Mouse (Mus musculus) layer of hippocampus, postnatal 36 days (tissue): Measurements from ENCODE around the gene Sipa1l1. TPM values are rescaled to one million over a fixed set of nuclear protein-coding genes. Genes with fewer than 3 reads are reported as not detected.

Experiments
- DNase-seq, 2 experiments: peaks; one replicate each; pipeline ENCODE4 v3.0.0; 2022
- total RNA-seq, 2 experiments: library from RNA; stranded (reverse); gene quantifications; 2 replicates each; pipeline ENCODE4 v1.2.3; 2021

Sipa1l1 gene
- total RNA-seq, 2 experiments from 2014 or later, result 208 to 226 TPM

DNA sequence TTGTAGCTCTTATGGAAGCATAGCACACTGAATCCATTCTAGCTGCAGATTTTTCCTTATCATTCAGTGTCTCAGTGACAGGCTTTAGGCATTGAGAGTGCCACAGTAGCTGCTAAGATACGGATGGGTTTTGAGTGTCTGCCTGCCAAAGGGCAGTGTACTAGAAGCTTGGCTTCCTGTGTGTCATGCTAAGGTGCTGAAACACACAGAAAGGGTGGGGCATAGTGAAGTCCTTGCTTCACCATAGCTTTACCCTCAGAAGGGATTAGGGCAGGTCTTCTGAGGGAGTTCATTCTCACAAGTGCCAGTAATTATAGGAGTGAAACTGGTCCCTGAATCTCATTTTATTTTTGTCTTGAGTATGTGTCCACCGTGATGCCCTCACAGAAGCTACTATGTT lies 82.2 kb downstream of the Sipa1l1 start:
- no peak for DNase-seq

DNA sequence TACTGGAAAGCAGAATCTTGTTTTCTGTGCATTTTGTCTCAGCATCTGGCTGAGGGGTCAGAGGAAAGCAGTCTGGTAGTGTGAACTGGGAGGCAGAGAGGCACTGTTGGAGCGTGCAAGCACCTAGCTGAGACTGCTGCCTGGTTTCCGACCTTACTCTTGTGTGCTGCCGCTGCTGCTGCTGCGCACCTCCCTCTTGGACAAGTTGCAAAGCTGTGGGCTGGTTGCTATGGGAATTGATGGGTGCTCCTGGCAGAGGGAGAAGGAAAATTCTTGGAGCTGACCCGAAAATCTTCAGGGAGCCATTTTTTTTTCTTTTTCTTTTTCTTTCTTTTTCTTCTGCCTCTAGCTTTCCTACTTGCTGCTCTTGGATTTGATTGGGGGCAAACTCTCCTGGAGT lies 85.0 kb downstream of the Sipa1l1 start:
- DNase-seq, result peak; percentile 46 to 61

DNA sequence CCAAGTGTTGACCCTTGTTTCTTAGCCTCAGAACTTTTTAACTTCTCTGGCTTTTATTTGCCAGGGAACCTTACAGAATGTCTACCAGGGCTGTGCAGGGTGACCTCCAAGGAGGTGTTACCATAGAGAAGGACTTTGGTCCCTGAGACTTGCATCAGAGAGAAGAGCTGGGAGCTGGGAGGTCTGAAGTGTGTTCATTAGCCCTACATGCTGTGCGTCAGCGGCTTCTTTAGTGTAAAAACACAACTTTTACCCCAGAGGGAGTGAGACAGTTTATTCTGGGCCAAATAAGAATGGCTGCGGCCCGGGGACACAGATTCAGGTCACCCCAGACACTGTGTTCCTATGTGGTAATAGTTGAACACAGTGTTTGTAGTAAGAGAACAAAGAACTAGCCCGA lies 86.9 kb downstream of the Sipa1l1 start:
- no peak for DNase-seq

DNA sequence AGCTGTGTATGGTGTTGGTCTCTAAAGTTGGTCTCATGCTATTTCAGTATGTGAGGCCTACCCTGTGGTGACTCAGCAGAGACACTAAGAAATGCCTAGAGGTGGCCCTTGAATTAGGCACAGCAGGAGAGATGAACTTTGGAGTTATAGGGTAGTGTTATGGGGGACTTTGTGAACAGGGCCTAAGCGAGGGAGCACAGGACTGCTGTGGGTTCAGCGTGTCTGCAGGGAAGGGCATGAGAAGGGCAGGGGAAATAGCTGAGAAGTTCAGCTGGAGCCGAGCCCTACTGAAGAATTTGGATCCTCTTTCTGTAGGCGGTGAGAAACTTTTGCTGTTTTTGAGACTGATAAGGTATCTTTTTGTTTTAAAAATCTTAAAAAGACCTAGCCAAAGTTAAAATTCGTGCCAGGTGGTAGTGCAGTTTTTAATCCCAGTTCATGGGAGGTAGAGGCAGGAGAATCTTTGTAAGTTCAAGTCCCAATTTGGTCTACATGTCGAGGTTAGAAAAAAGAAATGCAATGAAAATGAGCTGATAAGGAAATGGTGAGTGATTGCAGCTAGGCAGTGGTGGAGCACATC lies 87.9 kb downstream of the Sipa1l1 start:
- DNase-seq, result no peak

DNA sequence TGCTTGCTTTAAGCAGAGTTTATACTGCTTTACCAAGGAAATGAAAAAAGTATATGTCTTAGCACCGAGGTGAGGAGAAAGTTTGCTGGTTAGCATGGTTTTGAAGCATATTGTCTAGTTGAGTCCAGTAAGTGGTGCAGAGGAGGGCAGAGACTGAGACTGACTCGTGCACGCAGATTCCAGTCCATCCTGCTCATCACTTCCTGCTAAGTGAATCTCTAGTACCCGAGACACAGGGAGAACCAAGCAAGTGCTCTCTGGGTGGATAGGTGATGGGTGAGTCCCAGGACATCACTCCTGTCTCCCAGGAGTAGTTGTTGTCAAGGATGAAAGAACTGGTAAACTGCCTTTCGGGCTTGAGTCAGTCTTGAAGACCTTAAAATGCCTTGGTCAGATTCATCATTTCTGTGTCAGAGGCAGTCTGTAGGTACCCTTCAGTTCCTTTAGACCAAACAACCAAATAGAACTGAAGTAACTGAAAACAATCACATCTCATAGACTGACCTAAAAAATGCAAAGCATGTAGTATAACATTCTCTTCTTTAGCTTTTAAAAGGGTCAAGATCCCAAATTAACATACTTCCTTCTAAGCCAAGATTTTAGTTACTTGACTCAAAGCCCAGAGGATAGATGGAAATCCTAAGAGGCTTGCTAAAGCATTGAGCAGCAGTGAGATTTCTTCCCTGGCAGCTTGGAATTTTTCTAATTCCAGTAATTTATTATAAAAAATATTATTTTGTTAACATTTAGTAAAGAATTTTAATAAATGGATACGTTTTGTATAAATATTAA lies 89.1 kb downstream of the Sipa1l1 start:
- DNase-seq, result no peak

DNA sequence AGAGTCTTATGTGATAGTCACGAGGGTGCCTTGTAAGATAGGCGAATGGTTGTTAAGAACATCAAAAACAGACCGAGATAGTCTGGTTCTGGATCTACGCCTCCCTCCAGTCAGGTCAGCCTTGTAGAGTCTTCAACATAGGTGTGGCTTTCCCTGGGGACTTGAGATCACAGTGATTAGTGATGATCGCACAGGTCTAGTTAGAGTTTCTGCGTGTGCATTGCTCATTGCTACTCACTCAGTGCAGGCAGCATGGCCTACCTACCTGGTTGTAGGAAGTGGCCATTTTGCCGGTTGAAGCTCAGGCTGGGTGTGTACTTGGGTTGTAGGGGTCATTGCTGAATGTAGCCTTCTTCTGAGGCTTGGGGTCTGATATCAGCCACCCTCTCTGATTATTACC lies 94.3 kb downstream of the Sipa1l1 start:
- no peak for DNase-seq

DNA sequence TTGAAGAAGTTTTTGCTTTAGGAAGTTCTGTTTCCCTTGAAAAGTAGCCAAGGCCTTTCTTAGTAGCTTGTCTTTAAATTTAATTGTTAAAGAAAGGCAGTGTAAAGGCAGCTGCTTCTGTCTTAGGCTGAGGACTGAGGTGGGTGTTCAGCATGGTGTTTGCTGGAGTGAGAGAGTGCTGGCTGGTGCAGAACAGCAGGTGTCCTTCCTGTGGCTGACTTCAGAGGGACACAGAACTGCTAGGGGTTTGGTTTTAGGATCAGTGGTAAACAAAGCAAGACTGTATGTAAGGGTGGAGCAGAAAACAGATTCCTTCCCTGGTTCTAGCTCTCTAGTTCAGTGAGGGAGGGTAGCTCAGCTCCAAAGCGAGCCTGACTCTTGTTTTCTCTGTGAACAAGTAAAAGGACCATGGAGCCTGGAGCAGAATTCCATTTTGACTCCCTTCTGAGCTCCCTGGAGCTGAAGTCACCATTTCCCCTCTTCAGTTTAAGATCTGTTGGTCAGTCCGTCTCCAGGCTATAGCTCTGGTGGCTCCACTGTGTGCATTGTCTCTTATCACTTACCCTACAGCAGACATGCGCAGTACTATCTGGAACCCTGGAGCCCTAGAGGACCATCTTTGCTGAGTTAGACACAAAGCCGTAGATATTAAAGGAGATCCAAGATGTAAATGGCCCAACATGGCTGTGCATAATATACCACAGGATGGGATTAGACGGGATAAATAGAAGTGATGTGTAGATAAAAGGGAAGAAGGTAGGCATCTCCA lies 95.1 kb downstream of the Sipa1l1 start:
- DNase-seq, result no peak

DNA sequence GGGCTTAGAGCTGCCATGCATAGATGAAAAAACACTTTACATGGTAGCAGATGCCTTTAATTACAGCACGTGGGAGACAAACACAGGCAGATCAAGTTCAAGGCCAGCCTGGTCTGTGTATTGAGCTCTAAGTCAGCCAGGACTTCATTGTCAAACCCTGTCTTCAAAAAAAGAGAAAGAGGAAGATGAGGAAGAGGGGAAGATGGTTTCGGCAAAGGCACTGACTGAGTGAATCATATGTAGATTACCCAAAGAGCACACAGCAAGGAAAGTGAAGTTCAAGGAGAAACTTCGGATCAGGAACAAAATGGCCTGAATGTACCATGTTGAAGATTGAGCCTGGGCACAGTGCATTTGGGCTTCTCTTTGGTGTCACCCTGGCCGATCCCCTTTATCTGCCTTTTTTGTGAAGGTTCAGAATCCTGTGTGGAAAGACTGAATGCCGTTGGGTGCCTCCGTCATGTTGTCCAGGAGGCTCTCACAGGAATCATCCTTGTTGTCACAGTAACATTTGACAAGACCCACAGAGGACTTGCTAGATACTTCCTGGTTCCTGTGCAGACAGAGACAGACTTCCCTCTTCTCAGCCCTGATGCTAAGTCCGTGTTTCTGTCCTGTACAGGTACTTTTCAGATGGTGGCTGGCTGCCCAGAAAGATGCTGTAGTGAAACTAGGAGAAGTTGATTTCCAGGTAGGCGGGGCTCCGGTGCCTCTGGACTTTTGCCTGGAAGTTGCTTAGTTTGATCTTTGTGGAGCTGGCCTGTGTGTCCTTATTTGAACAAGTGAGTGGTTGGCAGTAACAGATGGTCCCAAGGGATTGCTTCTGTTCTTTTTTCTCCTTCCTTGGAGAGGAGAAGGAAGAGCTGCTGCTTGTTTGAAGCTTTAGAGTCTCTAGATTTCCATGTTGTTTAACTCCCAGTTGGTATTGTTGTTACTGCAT lies 96.5 kb downstream of the Sipa1l1 start:
- DNase-seq, result peak in 1 of 2 experiments; percentile 29

DNA sequence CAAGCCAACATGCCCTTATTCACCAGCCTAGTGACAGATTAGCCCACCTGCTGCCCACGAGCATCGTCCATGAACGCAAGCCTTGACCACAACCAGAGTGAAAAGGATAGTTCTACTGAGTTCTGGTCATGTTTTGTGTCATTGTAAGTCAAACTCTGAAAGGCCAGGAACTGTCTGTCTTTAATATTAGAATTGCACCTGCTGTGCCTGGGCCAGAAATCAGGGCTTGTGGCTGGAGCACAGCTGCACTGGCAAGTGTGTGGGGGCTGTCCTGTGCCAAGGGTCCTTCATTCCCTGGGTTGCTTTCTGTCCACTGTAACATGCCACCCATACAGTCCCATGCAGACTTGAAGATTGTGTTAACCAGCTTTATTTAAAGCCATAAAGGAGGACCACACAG lies 102.3 kb downstream of the Sipa1l1 start:
- DNase-seq, result no peak

DNA sequence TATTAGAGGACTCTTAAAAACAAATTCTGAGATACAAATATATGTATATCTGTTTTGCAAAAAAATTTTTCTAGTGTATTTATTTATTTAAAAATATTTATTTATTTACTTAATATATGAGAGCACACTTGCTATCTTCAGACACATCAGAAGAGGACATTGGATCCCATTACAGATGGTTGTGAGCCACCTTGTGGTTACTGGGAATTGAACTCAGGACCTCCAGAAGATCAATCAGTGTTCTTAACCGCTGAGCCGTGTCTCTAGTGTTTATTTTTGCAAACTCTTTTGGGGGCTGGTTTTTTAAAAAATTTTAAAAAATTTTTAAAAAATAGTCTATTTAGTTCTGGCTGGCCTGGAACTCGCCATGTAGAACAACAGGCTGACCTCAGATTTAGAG lies 104.4 kb downstream of the Sipa1l1 start:
- no peak for DNase-seq

DNA sequence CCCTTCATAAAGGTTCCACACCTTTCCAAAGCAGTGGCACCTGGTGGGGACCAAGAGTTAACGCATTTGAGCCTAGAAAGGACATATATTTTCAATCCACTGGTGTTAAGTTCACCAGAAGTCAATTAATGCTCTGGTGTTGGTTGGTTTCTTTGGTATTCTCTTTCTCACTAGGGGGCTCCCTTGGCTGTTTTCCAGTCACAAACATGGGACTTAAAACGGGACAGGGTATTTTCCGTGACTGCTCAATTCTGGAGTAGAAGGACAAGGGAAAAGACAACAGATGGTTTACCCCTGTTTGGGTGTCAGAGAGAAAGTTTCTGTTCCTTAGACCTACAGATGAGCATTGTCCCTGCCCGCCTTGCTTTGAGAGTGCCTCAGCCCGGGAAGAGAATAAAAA lies 105.5 kb downstream of the Sipa1l1 start:
- no peak for DNase-seq

DNA sequence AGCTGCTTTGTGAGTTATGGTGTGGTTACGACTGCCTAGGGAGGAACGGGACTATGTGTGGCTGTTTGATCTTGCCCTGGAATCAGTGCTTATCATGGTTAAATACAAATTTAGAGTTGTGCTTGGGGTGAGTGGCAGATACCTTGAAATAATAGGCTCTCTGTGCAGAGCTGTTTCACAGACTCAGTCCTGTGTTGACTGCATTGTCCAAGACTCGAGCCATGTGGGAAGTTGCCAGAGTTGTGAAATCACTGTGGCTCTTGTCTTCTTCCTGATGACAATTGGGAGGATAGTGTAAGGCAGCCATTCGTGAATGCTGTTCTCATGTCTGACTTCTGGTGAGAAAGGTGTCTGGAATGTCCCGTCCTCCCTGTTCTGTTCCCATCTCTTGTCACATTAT lies 106.6 kb downstream of the Sipa1l1 start:
- DNase-seq, result no peak

DNA sequence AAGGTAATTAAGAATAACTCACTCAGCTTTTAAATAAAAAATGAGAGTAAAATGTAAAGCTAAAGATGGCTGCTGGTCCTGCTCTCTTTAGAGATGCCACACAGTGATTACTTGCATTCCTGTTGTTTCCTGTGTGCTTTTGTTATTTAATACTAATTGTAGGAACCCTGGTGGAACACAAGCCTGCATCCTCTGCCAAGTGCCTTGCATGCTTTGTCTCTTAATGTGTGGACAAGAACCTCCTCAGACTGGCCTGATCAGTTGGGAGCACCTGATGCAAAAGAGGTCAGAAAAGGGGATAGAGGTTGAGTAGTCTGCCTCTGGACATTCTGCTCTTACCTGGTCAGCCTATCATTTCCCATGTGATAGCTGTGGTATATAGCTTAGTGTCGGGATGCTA lies 107.5 kb downstream of the Sipa1l1 start:
- no peak for DNase-seq

DNA sequence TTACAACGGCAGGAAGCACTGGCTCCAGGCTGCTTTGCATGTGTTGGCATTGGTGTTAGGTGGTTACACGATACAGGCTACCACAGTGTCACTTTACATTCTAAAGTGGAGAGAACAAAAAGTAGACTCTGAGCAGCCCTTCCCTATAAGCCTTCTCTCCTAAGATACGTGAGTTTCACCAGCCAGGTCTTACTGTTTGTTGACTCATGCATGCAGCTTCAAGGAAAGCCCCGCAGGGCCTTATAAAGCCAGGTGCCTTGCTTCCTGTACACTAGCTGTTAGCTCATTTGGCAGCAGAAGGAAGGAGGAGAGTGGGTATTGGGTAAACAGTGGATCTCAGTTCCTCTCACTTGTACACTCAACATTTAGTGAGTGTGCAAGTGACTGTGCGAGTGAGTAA lies 115.5 kb downstream of the Sipa1l1 start:
- DNase-seq, result no peak

DNA sequence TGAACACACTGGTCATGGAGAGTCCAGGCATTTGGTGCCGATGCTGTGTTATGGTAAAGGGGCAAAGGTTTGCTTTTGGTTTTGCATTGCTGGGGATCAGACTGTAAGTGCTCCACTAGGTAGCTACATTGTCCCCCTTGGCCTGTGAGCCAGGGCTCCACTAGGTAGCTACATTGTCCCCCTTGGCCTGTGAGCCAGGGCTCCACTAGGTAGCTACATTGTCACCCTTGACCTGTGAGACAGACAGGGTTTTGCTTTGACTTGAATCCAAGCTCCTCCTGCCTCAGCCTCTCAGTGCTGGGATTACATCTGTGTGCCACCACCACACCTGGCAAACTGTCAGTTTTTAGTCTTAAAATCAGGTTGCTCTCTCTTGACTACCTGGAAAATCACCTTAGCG lies 115.9 kb downstream of the Sipa1l1 start:
- no peak for DNase-seq

DNA sequence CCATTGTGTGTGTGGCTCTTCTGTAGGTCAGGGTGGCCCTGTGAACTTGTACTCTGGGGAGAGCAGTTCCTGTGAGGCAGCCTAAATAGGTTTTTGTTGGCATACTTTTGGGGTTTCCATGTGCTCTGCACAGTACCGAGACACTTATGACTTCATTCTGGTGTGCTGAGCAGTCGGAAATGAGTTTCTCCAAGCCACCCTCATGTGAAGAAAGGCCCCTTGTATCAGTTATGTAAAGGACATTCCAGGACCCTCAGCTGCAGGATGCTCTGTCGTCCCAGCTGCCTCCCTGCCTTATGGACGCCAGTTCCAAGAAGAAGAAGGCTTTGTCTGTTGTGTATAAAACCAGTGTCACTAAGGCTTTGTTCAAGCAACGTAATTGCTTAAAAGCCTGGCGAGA lies 116.9 kb downstream of the Sipa1l1 start:
- no peak for DNase-seq

DNA sequence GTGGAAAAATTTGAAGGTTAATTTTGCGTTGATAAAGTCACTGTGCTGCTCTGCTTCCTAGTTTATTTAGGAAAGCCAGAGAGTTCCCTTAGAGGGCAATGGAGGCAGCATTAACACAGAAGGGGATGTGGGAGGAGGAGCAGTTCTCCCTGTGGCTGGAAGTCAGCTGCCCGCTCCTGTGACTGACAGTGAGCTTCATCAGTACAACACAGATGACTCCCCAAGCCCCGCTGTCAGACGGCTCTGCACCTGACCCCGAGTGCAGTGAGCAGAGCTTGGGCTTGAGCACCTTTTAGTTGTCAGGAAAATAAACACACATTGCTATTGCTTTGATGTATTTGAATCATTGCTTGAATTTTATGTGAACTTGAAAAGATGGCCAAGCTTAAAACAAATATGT lies 117.7 kb downstream of the Sipa1l1 start:
- DNase-seq, result no peak

DNA sequence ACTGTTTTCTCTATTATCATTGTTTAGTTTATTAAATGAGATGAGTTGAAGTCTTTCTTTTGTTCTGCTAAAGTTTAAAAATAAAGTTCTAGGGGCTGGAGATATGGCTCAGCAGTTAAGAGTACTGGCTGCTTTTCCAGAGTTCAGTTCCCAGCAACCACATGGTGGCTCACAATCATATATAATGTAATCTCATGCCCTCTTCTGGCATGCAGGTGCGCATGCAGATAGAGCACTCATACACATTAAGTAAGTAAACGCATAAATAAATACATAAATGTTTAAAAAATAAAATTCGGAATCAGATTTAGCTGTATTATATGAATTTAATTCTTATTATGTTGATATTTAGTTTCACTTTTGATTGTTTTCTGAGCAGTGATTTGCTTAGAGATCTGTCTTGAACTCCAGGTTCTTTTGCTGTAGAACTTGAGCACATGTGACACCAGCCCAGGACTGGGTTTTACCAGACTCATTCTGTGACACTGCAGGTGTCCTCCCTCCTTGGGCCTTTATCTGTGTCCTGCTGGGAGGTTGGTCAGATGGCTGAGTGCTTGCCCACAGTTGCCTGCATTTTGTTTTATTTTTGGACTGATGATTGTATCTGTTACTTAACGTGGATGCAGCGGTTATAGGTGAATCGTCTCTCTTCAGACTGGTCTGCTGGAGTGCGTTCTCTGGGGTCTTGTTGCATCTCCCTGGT lies 124.6 kb downstream of the Sipa1l1 start:
- no peak for DNase-seq

DNA sequence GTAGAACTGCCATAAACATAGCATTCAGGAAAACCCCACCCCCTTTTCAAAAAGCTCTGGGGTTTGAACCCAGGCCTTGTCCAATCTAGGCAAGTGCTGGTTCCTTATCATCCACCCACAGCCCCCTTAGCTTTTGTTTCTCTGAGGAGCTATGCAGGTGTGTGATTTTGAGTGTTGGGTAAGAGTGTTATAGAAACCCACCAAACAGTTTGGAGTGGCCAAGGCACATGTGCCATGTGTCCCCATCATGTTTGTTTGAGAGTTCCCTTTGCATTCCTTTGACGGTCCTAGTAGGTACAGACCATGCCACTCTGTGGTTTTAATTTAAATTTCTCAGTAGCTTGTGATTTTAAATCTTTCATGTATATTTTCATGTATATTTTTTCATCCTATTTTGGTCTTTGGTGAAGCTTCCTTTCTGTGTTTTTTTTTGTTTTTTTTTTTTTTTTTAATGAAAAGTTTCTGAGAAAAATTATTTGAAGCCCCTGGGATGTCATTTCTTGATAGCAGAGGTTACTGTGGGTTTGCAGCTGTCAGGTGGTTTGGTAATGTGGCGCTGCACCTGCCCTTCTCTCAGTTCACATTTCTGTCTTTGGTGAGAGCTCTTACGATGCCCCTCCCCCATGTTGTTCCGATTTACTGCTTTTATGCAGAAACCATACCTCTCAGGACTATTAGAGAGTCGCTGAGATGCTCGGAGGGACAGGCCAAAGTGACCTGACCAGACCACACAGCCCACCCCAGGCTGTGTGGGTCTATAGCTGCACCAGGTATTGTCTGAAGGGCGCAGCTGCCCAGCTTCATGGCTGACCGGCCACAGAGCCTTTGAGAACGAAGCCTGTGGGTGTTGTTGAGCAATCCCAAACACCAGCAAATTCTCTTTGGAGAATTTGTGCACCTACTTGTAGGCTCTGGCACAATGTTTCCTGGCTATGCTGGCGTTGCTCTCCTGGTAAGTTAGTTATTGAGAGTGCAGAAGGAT lies 126.1 kb downstream of the Sipa1l1 start:
- no peak for DNase-seq

DNA sequence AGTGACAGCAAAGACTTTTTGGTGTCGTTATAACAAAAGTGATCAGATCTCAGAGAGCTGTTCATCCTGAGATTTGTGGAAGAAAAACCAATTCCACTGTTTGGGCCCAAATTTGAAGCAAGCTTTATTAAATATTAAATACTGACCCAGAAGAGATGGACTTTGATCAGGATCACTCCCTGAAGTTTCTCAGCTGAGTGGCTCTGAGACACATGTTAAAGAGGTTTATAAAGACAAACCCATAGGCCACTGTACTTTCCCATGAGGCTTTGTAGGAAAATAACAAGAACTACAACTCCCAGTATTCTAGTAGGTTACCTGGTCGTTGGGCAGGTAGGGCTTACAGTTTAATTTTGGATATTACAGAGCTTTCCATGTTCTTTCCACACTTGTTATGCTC lies 127.2 kb downstream of the Sipa1l1 start:
- no peak for DNase-seq

DNA sequence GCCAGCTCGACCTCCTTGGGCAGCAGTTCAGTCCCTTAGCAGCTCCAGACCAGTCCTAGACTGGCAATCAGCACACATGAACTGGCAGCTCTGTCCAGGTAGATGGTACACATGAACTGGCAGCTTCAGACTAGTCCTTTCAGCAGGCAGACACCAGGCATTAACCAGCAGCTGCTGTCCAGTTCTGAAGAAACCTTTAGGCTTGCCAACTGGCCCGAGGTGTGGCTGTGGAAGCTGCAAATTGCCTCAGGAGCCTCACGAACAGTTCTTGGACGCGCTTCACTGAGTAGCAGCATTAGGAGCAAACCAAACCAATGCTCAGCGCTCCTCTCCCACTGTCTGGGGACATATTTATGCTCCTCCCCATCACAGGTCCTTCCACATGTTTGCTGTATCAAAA lies 128.1 kb downstream of the Sipa1l1 start:
- no peak for DNase-seq
